ENCODE assay signal across 16 mouse cellular contexts in genomic region chr3:28743251-28743650, GRCm38 (mm10). TPM values are rescaled to one million over a fixed set of nuclear protein-coding genes. Genes with fewer than 3 reads are reported as not detected.
DNase-seq lines count a peak whose midpoint lies in the region; ATAC-seq and TF ChIP-seq lines count a peak whose summit lies in the region.
"Had no signal": no experiment of that assay in that cellular context is flagged by ENCODE, and none has a peak within 500 bp of the region (broad histone marks: within the 10 kb centered on the region; RNA-seq: fewer than 3 reads in every experiment).

No protein-coding gene starts in this region.

- TF ChIP-seq CTCF in heart, adult 2 months (IDR thresholded peaks at IDR 0.05): no peak
- no peak for TF ChIP-seq CTCF in E14TG2a.4 (conservative IDR thresholded peaks at IDR 0.05; ENCODE audit: low read length)

- intact Hi-C loops in heart, adult 2 months (cut with DNase I): loop anchor here (5.0 to 10.0 kb wide), 2 partner anchors 178 to 926 kb away; no protein-coding TSS in a partner anchor

- H3K4me2 ChIP-seq in midbrain, embryonic 13.5 days (replicated peaks): no peak overlapping the region
- H3K4me2 ChIP-seq: liver, embryonic 11.5 days; lung, embryonic 15.5 days had no signal

- 32% methylated on average over 8 of the region's 8 CpGs for WGBS in heart, adult 2 months
- 41% methylated on average over 8 of the region's 8 CpGs for WGBS in midbrain, embryonic 13.5 days

- H3K4me1 ChIP-seq in heart, adult 2 months (ENCODE audit: control insufficient read depth, insufficient read depth, low read length): no peaks in the 10 kb centered on the region
- peaks cover 33% of the 10 kb centered on the region for H3K4me1 ChIP-seq in E14TG2a.4 (replicated peaks; ENCODE audit: low read depth, low read length)
- 0 out of 2 replicates have a peak, but pooled peaks cover 10% of the 10 kb centered on the region for H3K4me1 ChIP-seq in midbrain, embryonic 13.5 days (replicated peaks)
- H3K4me1 ChIP-seq: lung, embryonic 15.5 days had no signal

- no peak for TF ChIP-seq POLR2A in heart, adult 2 months (IDR thresholded peaks at IDR 0.05; ENCODE audit: insufficient read depth, low read depth, low read length)

- H3K79me2 ChIP-seq in heart, adult 2 months (replicated peaks; ENCODE audit: control insufficient read depth, insufficient read depth, low read length): no peaks in the 10 kb centered on the region

- no peaks in the 10 kb centered on the region for H3K36me3 ChIP-seq in heart, adult 2 months (ENCODE audit: control insufficient read depth, insufficient read depth, low read length)
- H3K36me3 ChIP-seq in E14TG2a.4 (ENCODE audit: insufficient read depth, low read length): no peaks in the 10 kb centered on the region
- H3K36me3 ChIP-seq in midbrain, embryonic 13.5 days: no peaks in the 10 kb centered on the region
- H3K36me3 ChIP-seq: lung, embryonic 15.5 days had no signal

- H3K9ac ChIP-seq in heart, adult 2 months (ENCODE audit: low read depth, low read length): no peak overlapping the region
- H3K9ac ChIP-seq in midbrain, embryonic 13.5 days (replicated peaks): no peak overlapping the region
- H3K9ac ChIP-seq: lung, embryonic 15.5 days had no signal

- peak; percentile 67 for DNase-seq in heart, adult 11 months
- DNase-seq in heart, adult 2 months: no peak
- peak; percentile 86 for DNase-seq in R1 (ENCODE audit: low read depth, low spot score)
- DNase-seq in urinary bladder, postnatal 14 days (ENCODE audit: low spot score): no peak
- DNase-seq: adrenal gland, adult 2 months; gastrocnemius, postnatal 14 days; kidney, postnatal 14 days had no signal

- no peak for TF ChIP-seq EP300 in heart, adult 2 months (IDR thresholded peaks at IDR 0.05; ENCODE audit: insufficient read depth, low read depth, low read length)

- no peaks in the 10 kb centered on the region for H3K27me3 ChIP-seq in heart, adult 2 months (ENCODE audit: control insufficient read depth, insufficient read depth, low read length)
- H3K27me3 ChIP-seq in E14TG2a.4 (ENCODE audit: insufficient read depth, low read length): peaks cover 38% of the 10 kb centered on the region
- no peaks in the 10 kb centered on the region for H3K27me3 ChIP-seq in midbrain, embryonic 13.5 days
- H3K27me3 ChIP-seq: lung, embryonic 15.5 days had no signal

- ATAC-seq in midbrain, embryonic 13.5 days: peak; percentile 32; the same call in 1 of the 2 replicates
- no peak for ATAC-seq in granulocyte monocyte progenitor cell, adult 5-6 weeks (replicated peaks; ENCODE audit: poor library complexity, severe bottlenecking)

- no peak overlapping the region for H3K4me3 ChIP-seq in heart, adult 2 months
- H3K4me3 ChIP-seq in E14TG2a.4 (replicated peaks; ENCODE audit: low read length): peak overlapping the region; percentile 27
- H3K4me3 ChIP-seq in midbrain, embryonic 13.5 days (replicated peaks): no peak overlapping the region
- H3K4me3 ChIP-seq: lung, embryonic 15.5 days had no signal

- H3K27ac ChIP-seq in heart, adult 2 months: no peak overlapping the region
- H3K27ac ChIP-seq in midbrain, embryonic 13.5 days: 0 out of 2 replicates have a peak overlapping the region, but pooled peaks have one; percentile 0
- H3K27ac ChIP-seq: lung, embryonic 15.5 days had no signal

- H3K9me3 ChIP-seq in E14TG2a.4 (ENCODE audit: low read length): no peaks in the 10 kb centered on the region
- H3K9me3 ChIP-seq in midbrain, embryonic 13.5 days: no peaks in the 10 kb centered on the region
- H3K9me3 ChIP-seq: lung, embryonic 15.5 days had no signal

RNA-seq across cellular contexts. Expression of gene Eif5a2, which starts 37.8 kb away (rescaled TPM):
- total RNA-seq in heart, adult 2 months (2021): 1 to 10 TPM in 1 of 2 experiments, under 1 TPM in 1; 0.89 to 1.0 TPM
- 0.57 and 1.3 TPM in 2 replicates for polyA plus RNA-seq in heart, adult 2 months (2012; rRNA removed)
- polyA plus RNA-seq in midbrain, embryonic 13.5 days (2015; fragmentation: Nextera tagmentation; extraction: Ambion mirVana): 8.7 and 9.4 TPM in 2 replicates
- 0.23 and 1.6 TPM in 2 replicates for total RNA-seq in granulocyte monocyte progenitor cell, adult 5-6 weeks (2014; fragmentation: Nextera tagmentation)
- total RNA-seq in granulocyte monocyte progenitor cell, adult 5-6 weeks (2017): 1.0 and 2.3 TPM in 2 replicates

RNA-seq across cellular contexts. Expression of gene Slc2a2, which starts 45.5 kb away (rescaled TPM):
- under 1 TPM in 1 of 2 experiments, not detected in 1; 0.05 TPM for total RNA-seq in heart, adult 2 months (2021)
- 0.14 and 0.35 TPM in 2 replicates for polyA plus RNA-seq in heart, adult 2 months (2012; rRNA removed)
- not detected in 2 replicates for polyA plus RNA-seq in midbrain, embryonic 13.5 days (2015; fragmentation: Nextera tagmentation; extraction: Ambion mirVana)
- total RNA-seq in granulocyte monocyte progenitor cell, adult 5-6 weeks (2014; fragmentation: Nextera tagmentation): not detected in 2 replicates
- 0.05 TPM in 1 of 2 replicates, not detected in the other for total RNA-seq in granulocyte monocyte progenitor cell, adult 5-6 weeks (2017)
- total RNA-seq: gastrocnemius, postnatal 14 days; layer of hippocampus, postnatal 10 days; left cerebral cortex, postnatal 25 days; megakaryocyte, adult 5-6 weeks had no signal
- polyA plus RNA-seq: heart, embryonic 14.5 days had no signal

Comparison
In these comparisons a context has a peak if more than half of its experiments do, and no peak if none do; other contexts are left out.
1. DNase-seq: peak in heart, adult 11 months (single experiment) and R1 (single experiment); none in heart, adult 2 months (0 of 2) and urinary bladder, postnatal 14 days (single experiment).